ENCODE assay signal across 8 mouse cellular contexts in genomic region chr12:75702084-75702738, GRCm38 (mm10). TPM values are rescaled to one million over a fixed set of nuclear protein-coding genes. Genes with fewer than 3 reads are reported as not detected.
DNase-seq lines count a peak whose midpoint lies in the region; ATAC-seq and TF ChIP-seq lines count a peak whose summit lies in the region.

No protein-coding gene starts in this region.

- H3ac ChIP-seq in myocyte (ENCODE audit: control insufficient read depth, insufficient read length): no peak overlapping the region

- TF ChIP-seq POLR2A in myocyte (IDR thresholded peaks at IDR 0.05; ENCODE audit: insufficient read length, low read depth): no peak

- H3K9ac ChIP-seq in liver, embryonic 11.5 days (ENCODE audit: low read depth, low read length): 0 out of 2 replicates have a peak overlapping the region, but pooled peaks have one; percentile 5
- H3K9ac ChIP-seq in forebrain, embryonic 14.5 days (ENCODE audit: low read length): no peak overlapping the region
- no peak overlapping the region; the same call in 1 of the 2 replicates for H3K9ac ChIP-seq in hindbrain, embryonic 14.5 days

- DNase-seq in liver, embryonic 11.5 days (ENCODE audit: low spot score): no peak
- DNase-seq in liver: no peak
- DNase-seq in forebrain, embryonic 14.5 days (ENCODE audit: low spot score): no peak
- DNase-seq in hindbrain, embryonic 14.5 days (ENCODE audit: low spot score): no peak
- DNase-seq in thymus, postnatal 0 days (ENCODE audit: low spot score): no peak
- no peak for DNase-seq in left cerebral cortex, adult 9 months (ENCODE audit: low spot score in 2 of 2)
- no peak for DNase-seq in left cerebral cortex, postnatal 10 days (ENCODE audit: extremely low spot score in 1 of 2, low spot score in 2 of 2)

- ATAC-seq in liver, embryonic 11.5 days (replicated peaks; ENCODE audit: low FRiP score): no peak
- ATAC-seq in forebrain, embryonic 14.5 days: no peak
- ATAC-seq in hindbrain, embryonic 14.5 days (ENCODE audit: low FRiP score): no peak

- 67% methylated on average over 14 of the region's 14 CpGs for WGBS in liver, embryonic 11.5 days
- 72% methylated on average over 14 of the region's 14 CpGs for WGBS in forebrain, embryonic 14.5 days
- WGBS in hindbrain, embryonic 14.5 days: 73% methylated on average over 14 of the region's 14 CpGs

- no peak overlapping the region for H3K4me3 ChIP-seq in liver, embryonic 11.5 days (ENCODE audit: low read depth, low read length)
- H3K4me3 ChIP-seq in forebrain, embryonic 14.5 days (ENCODE audit: low read depth, low read length): no peak overlapping the region
- 0 out of 2 replicates have a peak overlapping the region, but pooled peaks have one; percentile 5 for H3K4me3 ChIP-seq in hindbrain, embryonic 14.5 days (replicated peaks; ENCODE audit: low read length)
- H3K4me3 ChIP-seq in myocyte: peak overlapping the region; percentile 18

- no peaks in the 10 kb centered on the region for H3K9me3 ChIP-seq in liver, embryonic 11.5 days (ENCODE audit: control insufficient read depth, low read length)
- H3K9me3 ChIP-seq in forebrain, embryonic 14.5 days (replicated peaks; ENCODE audit: control insufficient read depth, low read length): no peaks in the 10 kb centered on the region
- no peaks in the 10 kb centered on the region for H3K9me3 ChIP-seq in hindbrain, embryonic 14.5 days (ENCODE audit: control insufficient read depth, low read length)

- H3K4me1 ChIP-seq in liver, embryonic 11.5 days (replicated peaks; ENCODE audit: control insufficient read depth, insufficient read depth, low read length): 0 out of 2 replicates have a peak, but pooled peaks cover 2% of the 10 kb centered on the region
- H3K4me1 ChIP-seq in forebrain, embryonic 14.5 days (ENCODE audit: control insufficient read depth, insufficient read depth, low read length): no peaks in the 10 kb centered on the region
- no peaks in the 10 kb centered on the region for H3K4me1 ChIP-seq in hindbrain, embryonic 14.5 days (replicated peaks; ENCODE audit: control insufficient read depth, insufficient read depth, low read length)

- H3K4me2 ChIP-seq in liver, embryonic 11.5 days: peak overlapping the region; percentile 38
- peak overlapping the region; percentile 27; the same call in 1 of the 2 replicates for H3K4me2 ChIP-seq in forebrain, embryonic 14.5 days (ENCODE audit: low read length)
- H3K4me2 ChIP-seq in hindbrain, embryonic 14.5 days (replicated peaks): peak overlapping the region; percentile 39
- peak overlapping the region; percentile 95 for H3K4me2 ChIP-seq in myocyte (ENCODE audit: low read depth)

- H3K27me3 ChIP-seq in liver, embryonic 11.5 days (replicated peaks; ENCODE audit: control insufficient read depth, insufficient read depth, low read length): no peaks in the 10 kb centered on the region
- no peaks in the 10 kb centered on the region for H3K27me3 ChIP-seq in forebrain, embryonic 14.5 days (replicated peaks; ENCODE audit: control insufficient read depth, insufficient read depth, low read length)
- H3K27me3 ChIP-seq in hindbrain, embryonic 14.5 days (ENCODE audit: control insufficient read depth, insufficient read depth, low read length): no peaks in the 10 kb centered on the region
- H3K27me3 ChIP-seq in myocyte (ENCODE audit: control insufficient read depth, insufficient read depth, insufficient read length): no peaks in the 10 kb centered on the region

- no peak overlapping the region for H3K27ac ChIP-seq in liver, embryonic 11.5 days (ENCODE audit: low read depth, low read length)
- H3K27ac ChIP-seq in forebrain, embryonic 14.5 days (ENCODE audit: low read depth, low read length): no peak overlapping the region
- no peak overlapping the region for H3K27ac ChIP-seq in hindbrain, embryonic 14.5 days

- H3K36me3 ChIP-seq in liver, embryonic 11.5 days (ENCODE audit: control insufficient read depth, insufficient read depth, low read length): no peaks in the 10 kb centered on the region
- H3K36me3 ChIP-seq in forebrain, embryonic 14.5 days (ENCODE audit: control insufficient read depth, insufficient read depth, low read length): no peaks in the 10 kb centered on the region
- no peaks in the 10 kb centered on the region for H3K36me3 ChIP-seq in hindbrain, embryonic 14.5 days (replicated peaks; ENCODE audit: control insufficient read depth, insufficient read depth)
- H3K36me3 ChIP-seq in myocyte (ENCODE audit: control insufficient read depth, insufficient read depth): no peaks in the 10 kb centered on the region

- intact Hi-C loops in left cerebral cortex, postnatal 10 days (cut with DNase I): no loop called here

- H3K79me2 ChIP-seq in myocyte (ENCODE audit: control insufficient read depth, insufficient read depth): no peaks in the 10 kb centered on the region

TF ChIP-seq in myocyte, 11 proteins besides CTCF, POLR2A, EP300 and RAD21:
- TF ChIP-seq MYOD1 (IDR thresholded peaks at IDR 0.05; ENCODE audit: control insufficient read depth in 1 of 3, insufficient read length in 2 of 3, low read depth in 2 of 3) (no peak), USF1 (IDR thresholded peaks at IDR 0.05; ENCODE audit: low read depth) (peak; percentile 75)

RNA-seq across cellular contexts. Expression of gene Wdr89, which starts 32.9 kb away (rescaled TPM):
- polyA plus RNA-seq in liver, embryonic 11.5 days (2014; fragmentation: Nextera tagmentation; extraction: Ambion mirVana): 16.5 and 17.3 TPM in 2 replicates
- 5.6 and 6.6 TPM in 2 replicates for polyA plus RNA-seq in forebrain, embryonic 14.5 days (2014; fragmentation: Nextera tagmentation; extraction: Ambion mirVana)
- 5.4 and 5.9 TPM in 2 replicates for polyA plus RNA-seq in hindbrain, embryonic 14.5 days (2014; fragmentation: Nextera tagmentation; extraction: Ambion mirVana)
- polyA plus RNA-seq in myocyte (2012; fragmentation: generic; extraction: Trizol): 25.9 TPM
- polyA plus RNA-seq in thymus, postnatal 0 days (2015; fragmentation: Nextera tagmentation; extraction: Ambion mirVana): 16.0 and 17.0 TPM in 2 replicates
- 1 to 10 TPM; 2.9 to 3.2 TPM for total RNA-seq in left cerebral cortex, postnatal 10 days (2021)

RNA-seq across cellular contexts. Expression of gene Sgpp1, which starts 33.3 kb away (rescaled TPM):
- polyA plus RNA-seq in liver, embryonic 11.5 days (2014; fragmentation: Nextera tagmentation; extraction: Ambion mirVana): 21.0 and 23.6 TPM in 2 replicates
- 17.2 and 17.3 TPM in 2 replicates for polyA plus RNA-seq in forebrain, embryonic 14.5 days (2014; fragmentation: Nextera tagmentation; extraction: Ambion mirVana)
- polyA plus RNA-seq in hindbrain, embryonic 14.5 days (2014; fragmentation: Nextera tagmentation; extraction: Ambion mirVana): 16.6 and 21.0 TPM in 2 replicates
- polyA plus RNA-seq in myocyte (2012; fragmentation: generic; extraction: Trizol): 4.9 TPM
- polyA plus RNA-seq in thymus, postnatal 0 days (2015; fragmentation: Nextera tagmentation; extraction: Ambion mirVana): 30.9 and 33.5 TPM in 2 replicates
- 10 to 100 TPM; 30.3 to 34.4 TPM for total RNA-seq in left cerebral cortex, postnatal 10 days (2021)

Comparison
In these comparisons a context has a peak if more than half of its experiments do, and no peak if none do; other contexts are left out.
1. H3K4me2 ChIP-seq: peak in every context shown above with its lines; median percentile 95 in myocyte; 39 in hindbrain, embryonic 14.5 days; 38 in liver, embryonic 11.5 days; 27 in forebrain, embryonic 14.5 days.
2. H3K4me3 ChIP-seq: peak in hindbrain, embryonic 14.5 days (single experiment) and myocyte (single experiment); none in liver, embryonic 11.5 days (single experiment) and forebrain, embryonic 14.5 days (single experiment).